Comparison of ENCODE assay signal across 8 mouse cellular contexts in the genomic region with DNA sequence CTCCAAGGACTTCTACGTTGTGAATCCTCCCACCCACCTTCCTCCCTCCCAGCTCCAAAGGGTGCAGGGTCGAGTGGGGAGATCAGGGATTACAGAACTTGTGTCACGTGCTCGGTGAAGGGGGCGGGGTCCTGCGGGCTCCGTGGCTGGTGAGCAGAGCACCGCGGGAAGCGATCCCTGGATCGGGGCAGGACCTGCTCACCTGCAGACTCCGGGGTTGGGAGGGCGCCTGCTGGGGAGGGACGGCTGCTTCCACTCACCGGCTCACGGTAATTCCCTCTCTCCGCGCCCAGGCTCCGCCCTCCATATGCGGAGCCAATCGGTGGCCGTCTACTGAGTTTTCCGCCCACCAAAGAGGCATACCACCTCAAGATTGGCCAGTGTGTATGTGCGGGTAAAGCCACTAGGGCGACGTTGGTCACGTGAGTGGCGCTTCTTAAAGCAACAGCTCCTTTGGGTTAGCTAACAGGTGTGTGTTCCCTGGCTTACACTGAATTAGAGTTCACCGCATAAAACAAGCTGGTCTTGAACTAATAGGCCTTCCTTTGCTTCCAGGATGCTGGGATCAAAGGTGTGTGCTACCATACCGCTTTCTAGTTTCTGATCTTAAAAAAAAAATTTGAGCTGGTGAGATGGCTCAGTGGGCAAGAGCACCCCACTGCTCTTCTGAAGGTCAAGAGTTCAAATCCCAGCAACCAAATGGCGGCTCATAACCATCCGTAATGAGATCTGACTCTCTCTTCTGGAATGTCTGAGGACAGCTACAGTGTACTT. TPM values are rescaled to one million over a fixed set of nuclear protein-coding genes. Genes with fewer than 3 reads are reported as not detected.
A peak's percentile ranks its signal among the peaks of the same experiment; 100 is the strongest.
DNase-seq lines count a peak whose midpoint lies in the region; ATAC-seq and TF ChIP-seq lines count a peak whose summit lies in the region.

A gene (minus strand): TSS at position 410 of the 774 bp plus-strand sequence.

- DNase-seq in ES-E14 (ENCODE audit: low read depth, low spot score), result peak; percentile 96
- DNase-seq in cerebellum, adult 11-12 months, result peak; percentile 94
- DNase-seq in heart, postnatal 25 days (ENCODE audit: low spot score), result peak; percentile 87
- DNase-seq in layer of hippocampus, adult 18-20 months (ENCODE audit: low spot score in 2 of 2), result peak; percentile 90 to 97
- DNase-seq in lung, adult 2 months, result peak; percentile 88
- DNase-seq in thymus, adult 18-20 months, result peak; percentile 90 to 94

- no peak for TF ChIP-seq POLR2A in lung, adult 2 months (IDR thresholded peaks at IDR 0.05; ENCODE audit: borderline replicate concordance, extremely low read depth, low read depth, low read length)

- WGBS in forebrain, embryonic 15.5 days, result under 1% methylated on average over 32 of the region's 32 CpGs
- under 1% methylated on average over 32 of the region's 32 CpGs for WGBS in lung, adult 2 months

- peak; percentile 40; the same call in 1 of the 2 replicates for TF ChIP-seq CTCF in lung, adult 2 months (IDR thresholded peaks at IDR 0.05; ENCODE audit: insufficient read depth, low read length)

- peak within 1 kb of the TSS; percentile 71 for H3K4me2 ChIP-seq in forebrain, embryonic 15.5 days (replicated peaks)

- peak; percentile 99 for ATAC-seq in forebrain, embryonic 15.5 days (replicated peaks)
- peak; percentile 98 for ATAC-seq in neutrophil, adult 5-6 weeks (ENCODE audit: extremely low read depth, insufficient number of reproducible peaks, low FRiP score, poor library complexity, severe bottlenecking)

- H3K9ac ChIP-seq in ES-E14 (ENCODE audit: insufficient read depth, low read depth, low read length, poor library complexity, severe bottlenecking), result peak within 1 kb of the TSS; percentile 73
- peak within 1 kb of the TSS; percentile 67 for H3K9ac ChIP-seq in forebrain, embryonic 15.5 days (replicated peaks)

- H3K9me3 ChIP-seq in ES-E14 (ENCODE audit: control insufficient read depth, insufficient read depth, low read depth, low read length), result no peaks in the 10 kb centered on the region
- H3K9me3 ChIP-seq in forebrain, embryonic 15.5 days, result no peaks in the 10 kb centered on the region

- no peaks in the 10 kb centered on the region for H3K27me3 ChIP-seq in forebrain, embryonic 15.5 days

- peaks cover 0 to 8% of the 10 kb centered on the region in 2 experiments; a peak in 3 of 4 replicates for H3K4me1 ChIP-seq in ES-E14 (ENCODE audit: control insufficient read depth in 2 of 2, insufficient read depth in 2 of 2, low read length in 2 of 2, poor library complexity in 1 of 2)
- peaks cover 13% of the 10 kb centered on the region for H3K4me1 ChIP-seq in forebrain, embryonic 15.5 days
- H3K4me1 ChIP-seq in lung, adult 2 months (ENCODE audit: control insufficient read depth, insufficient read depth, low read length), result no peaks in the 10 kb centered on the region

- peaks cover 15% of the 10 kb centered on the region; the same call in 1 of the 2 replicates for H3K36me3 ChIP-seq in ES-E14 (ENCODE audit: control insufficient read depth, insufficient read depth, low read length, poor library complexity, severe bottlenecking)
- peaks cover 23% of the 10 kb centered on the region for H3K36me3 ChIP-seq in forebrain, embryonic 15.5 days

- intact Hi-C loops in heart, postnatal 25 days (cut with DNase I), result no loop called here

- in situ Hi-C loops in ES-E14 (cut with MboI; ENCODE audit: low sequenced_read_pairs in 2 of 2, unreplicated experiment in 2 of 2), result no loop called here

- peak within 1 kb of the TSS; percentile 57; the same call in 1 of the 2 replicates for H3K27ac ChIP-seq in ES-E14 (ENCODE audit: insufficient read depth, low read depth, low read length, poor library complexity, severe bottlenecking)
- peak within 1 kb of the TSS; percentile 87 for H3K27ac ChIP-seq in forebrain, embryonic 15.5 days (replicated peaks)

- peak within 1 kb of the TSS; percentile 74 to 82 for H3K4me3 ChIP-seq in ES-E14 (ENCODE audit: insufficient read depth in 1 of 2, low read depth in 1 of 2, low read length in 2 of 2, poor library complexity in 1 of 2, severe bottlenecking in 1 of 2)
- peak within 1 kb of the TSS; percentile 83 for H3K4me3 ChIP-seq in forebrain, embryonic 15.5 days
- peak within 1 kb of the TSS; percentile 71 for H3K4me3 ChIP-seq in lung, adult 2 months (replicated peaks; ENCODE audit: extremely low read depth, low read depth, low read length)

TF ChIP-seq in ES-E14, 5 proteins besides CTCF, POLR2A, EP300 and RAD21:
- TF ChIP-seq CHD2 (IDR thresholded peaks at IDR 0.05; ENCODE audit: low read depth, low read length), result no peak
- TF ChIP-seq ZNF384 (IDR thresholded peaks at IDR 0.05; ENCODE audit: low read depth, low read length), result 0 out of 2 replicates have a peak, but pooled peaks have one; percentile 5
- TF ChIP-seq ZC3H11A (IDR thresholded peaks at IDR 0.05; ENCODE audit: borderline replicate concordance, low read depth, low read length), result no peak

RNA-seq across cellular contexts. Expression of the gene that starts here (rescaled TPM):
- 28.6 and 29.4 TPM in 2 replicates for total RNA-seq in ES-E14 (2012; rRNA removed)
- polyA plus RNA-seq in forebrain, embryonic 15.5 days (2015; fragmentation: Nextera tagmentation; extraction: Ambion mirVana), result 32.2 and 34.1 TPM in 2 replicates
- total RNA-seq in heart, postnatal 25 days (2021), result 1 to 10 TPM; 7.4 to 7.6 TPM
- 10 to 100 TPM; 12.8 to 13.8 TPM for total RNA-seq in layer of hippocampus, adult 18-20 months (2021)
- polyA plus RNA-seq in lung, adult 2 months (2012; rRNA removed), result 8.6 and 9.0 TPM in 2 replicates
- 9.2 and 11.6 TPM in 2 replicates for total RNA-seq in neutrophil, adult 5-6 weeks (2017)

Comparison
In these comparisons a context has a peak if more than half of its experiments do, and no peak if none do; other contexts are left out.
1. Peak in every context shown above with its lines: DNase-seq, ATAC-seq, H3K4me3 ChIP-seq and H3K27ac ChIP-seq.